Comparison of ENCODE assay signal across 25 mouse cellular contexts in genomic region chr6:28860450-28860849, GRCm38 (mm10).
"Had no signal": no experiment of that assay in that cellular context is flagged by ENCODE, and none has a peak within 500 bp of the region (broad histone marks: within the 10 kb centered on the region; RNA-seq: fewer than 3 reads in every experiment).

No protein-coding gene starts in this region.

- ATAC-seq: hindbrain, embryonic 16.5 days; inflammation-experienced regulatory T-cells, adult 6 months; intestine, embryonic 15.5 days; intestine, postnatal 0 days had no signal

- H3K4me3 ChIP-seq: heart, embryonic 10.5 days; heart, embryonic 12.5 days; hindbrain, embryonic 13.5 days; intestine, embryonic 15.5 days; layer of hippocampus, adult 2 months; left cerebral cortex, adult 2 months; limb, embryonic 10.5 days; limb, embryonic 12.5 days; liver, embryonic 13.5 days; liver, embryonic 15.5 days had no signal

- H3K9ac ChIP-seq: heart, embryonic 12.5 days; hindbrain, embryonic 13.5 days; intestine, embryonic 15.5 days; limb, embryonic 12.5 days; liver, embryonic 13.5 days; liver, embryonic 15.5 days had no signal

- DNase-seq: gastrocnemius, postnatal 14 days; gastrocnemius, postnatal 36 days; heart, adult 18-20 months; heart, postnatal 10 days; heart, postnatal 4 days; kidney, adult 18-20 months; kidney, adult 8-10 months; kidney, postnatal 10 days; kidney, postnatal 25 days; kidney, postnatal 4 days; liver; liver, embryonic 13.5 days had no signal

- H3K27me3 ChIP-seq: heart, embryonic 12.5 days; intestine, embryonic 15.5 days; limb, embryonic 12.5 days; liver, embryonic 13.5 days; liver, embryonic 15.5 days had no signal

- H3K36me3 ChIP-seq: heart, embryonic 10.5 days; heart, embryonic 12.5 days; hindbrain, embryonic 13.5 days; intestine, embryonic 15.5 days; limb, embryonic 10.5 days; limb, embryonic 12.5 days; liver, embryonic 13.5 days; liver, embryonic 15.5 days had no signal

- H3K4me2 ChIP-seq: heart, embryonic 12.5 days; hindbrain, embryonic 13.5 days; intestine, embryonic 15.5 days; limb, embryonic 12.5 days; liver, embryonic 11.5 days; liver, embryonic 13.5 days; liver, embryonic 15.5 days had no signal

- H3K27ac ChIP-seq: heart, embryonic 10.5 days; hindbrain, embryonic 13.5 days; intestine, embryonic 15.5 days; layer of hippocampus, adult 2 months; left cerebral cortex, adult 2 months; limb, embryonic 10.5 days; limb, embryonic 12.5 days; liver, embryonic 13.5 days; liver, embryonic 15.5 days had no signal

- H3K9me3 ChIP-seq: heart, embryonic 10.5 days; heart, embryonic 12.5 days; hindbrain, embryonic 13.5 days; intestine, embryonic 15.5 days; limb, embryonic 10.5 days; limb, embryonic 12.5 days; liver, embryonic 13.5 days; liver, embryonic 15.5 days had no signal
